Mouse (Mus musculus): ENCODE measurements around the gene Sgk2.

DNA sequence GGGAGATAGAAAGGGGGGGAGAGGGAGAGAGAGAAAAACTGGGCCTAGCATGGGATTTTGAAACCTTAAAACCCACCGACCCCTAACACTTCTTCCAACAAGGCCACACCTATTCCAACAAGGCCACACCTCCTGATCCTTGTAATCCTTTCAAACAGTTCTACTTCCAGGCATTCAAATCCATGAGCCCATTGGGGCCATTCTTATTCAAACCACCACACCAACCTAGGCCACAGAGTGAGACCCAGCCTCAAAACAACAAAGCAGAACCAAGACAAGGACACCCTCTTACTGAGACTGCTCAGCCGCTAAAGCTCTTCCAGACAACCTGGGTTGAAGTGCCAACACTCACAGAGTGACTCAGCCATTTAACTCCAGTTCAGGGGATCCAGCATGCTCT, 36.4 kb upstream of the Sgk2 start:
- TF ChIP-seq POLR2A (IDR thresholded peaks at IDR 0.05; ENCODE audit: low read depth, low read length) (no peak), CTCF (IDR thresholded peaks at IDR 0.05; ENCODE audit: extremely low read depth, insufficient read length, insufficient replicate concordance, low read depth, low read length) (no peak)
